ENCODE assay signal across 8 mouse cellular contexts in the genomic region with DNA sequence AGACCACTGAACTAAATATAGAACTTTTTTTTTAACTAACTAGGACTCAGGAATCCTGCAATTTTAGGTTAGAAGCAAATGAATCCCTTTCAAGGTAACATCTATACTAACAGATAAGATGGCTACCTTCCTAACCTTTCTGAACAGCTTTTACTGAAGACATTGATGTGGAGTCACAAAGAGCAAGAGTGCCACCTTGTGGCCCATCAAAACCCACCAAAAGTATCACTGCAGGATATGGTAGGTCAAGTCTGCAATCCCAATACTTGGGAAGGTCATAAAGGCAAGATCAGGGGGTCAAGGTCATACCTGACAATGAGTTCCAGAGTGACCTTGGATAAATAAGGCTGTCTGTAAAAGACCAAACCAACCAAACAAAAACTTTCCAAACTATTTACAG. TPM values are rescaled to one million over a fixed set of nuclear protein-coding genes. Genes with fewer than 3 reads are reported as not detected.
DNase-seq lines count a peak whose midpoint lies in the region; ATAC-seq and TF ChIP-seq lines count a peak whose summit lies in the region.

No protein-coding gene starts in this region.

- TF ChIP-seq POLR2A in thymus, adult 2 months (IDR thresholded peaks at IDR 0.05; ENCODE audit: control insufficient read depth, extremely low read depth, insufficient read depth, low read length, poor library complexity), result no peak

- no peak overlapping the region for H3K4me2 ChIP-seq in heart, postnatal 0 days (ENCODE audit: low read depth, low read length)

- no peak overlapping the region for H3K27ac ChIP-seq in heart, postnatal 0 days (ENCODE audit: low read depth)
- no peak overlapping the region for H3K27ac ChIP-seq in embryonic facial prominence, embryonic 10.5 days (replicated peaks)
- H3K27ac ChIP-seq in layer of hippocampus, adult 2 months, result no peak overlapping the region
- no peak overlapping the region for H3K27ac ChIP-seq in thymus, adult 2 months (ENCODE audit: control insufficient read depth, insufficient read depth, low read length)

- H3K4me3 ChIP-seq in heart, postnatal 0 days (ENCODE audit: low read depth, low read length), result no peak overlapping the region
- no peak overlapping the region for H3K4me3 ChIP-seq in embryonic facial prominence, embryonic 10.5 days
- H3K4me3 ChIP-seq in layer of hippocampus, adult 2 months, result no peak overlapping the region
- no peak overlapping the region for H3K4me3 ChIP-seq in thymus, adult 2 months (ENCODE audit: control insufficient read depth, insufficient read depth, low read length)

- H3K9me3 ChIP-seq in heart, postnatal 0 days (replicated peaks; ENCODE audit: control insufficient read depth, low read length), result no peaks in the 10 kb centered on the region
- no peaks in the 10 kb centered on the region for H3K9me3 ChIP-seq in embryonic facial prominence, embryonic 10.5 days

- H3K9ac ChIP-seq in heart, postnatal 0 days (replicated peaks; ENCODE audit: low read depth, low read length), result no peak overlapping the region

- peak; percentile 22 for DNase-seq in heart, postnatal 0 days (ENCODE audit: low spot score)
- no peak for DNase-seq in heart, adult 11 months
- DNase-seq in CD8-positive naive resting alpha-beta T cell, adult 2 months (ENCODE audit: low read depth in 2 of 2, low spot score in 2 of 2), result peak; percentile 4 to 37
- DNase-seq in adrenal gland, postnatal 14 days, result peak; percentile 39
- DNase-seq in embryonic facial prominence, embryonic 10.5 days (ENCODE audit: low spot score), result peak; percentile 38
- DNase-seq in layer of hippocampus, adult 2 months (ENCODE audit: low spot score in 2 of 2), result peak; percentile 4 to 30
- peak; percentile 13 to 22 for DNase-seq in natural killer cell, adult 2 months (ENCODE audit: low spot score in 2 of 2)
- peak; percentile 32 for DNase-seq in thymus, adult 2 months

- no peak for TF ChIP-seq EP300 in heart, postnatal 0 days (IDR thresholded peaks at IDR 0.05; ENCODE audit: low read depth)

- ATAC-seq in heart, postnatal 0 days (ENCODE audit: insufficient read depth, low read depth), result no peak

- H3K27me3 ChIP-seq in heart, postnatal 0 days (ENCODE audit: control insufficient read depth, insufficient read depth, low read length), result no peaks in the 10 kb centered on the region
- no peaks in the 10 kb centered on the region for H3K27me3 ChIP-seq in embryonic facial prominence, embryonic 10.5 days (replicated peaks; ENCODE audit: low read depth, poor library complexity, severe bottlenecking)
- no peaks in the 10 kb centered on the region for H3K27me3 ChIP-seq in thymus, adult 2 months (ENCODE audit: control insufficient read depth, insufficient read depth, low read length)

- no peaks in the 10 kb centered on the region for H3K4me1 ChIP-seq in heart, postnatal 0 days (ENCODE audit: control insufficient read depth, insufficient read depth)
- H3K4me1 ChIP-seq in embryonic facial prominence, embryonic 10.5 days, result no peaks in the 10 kb centered on the region
- no peaks in the 10 kb centered on the region for H3K4me1 ChIP-seq in thymus, adult 2 months (replicated peaks; ENCODE audit: control insufficient read depth, insufficient read depth, low read length)

- no peaks in the 10 kb centered on the region; the same call in 1 of the 2 replicates for H3K36me3 ChIP-seq in heart, postnatal 0 days (replicated peaks; ENCODE audit: control insufficient read depth, insufficient read depth, low read length)
- peaks cover 25% of the 10 kb centered on the region for H3K36me3 ChIP-seq in embryonic facial prominence, embryonic 10.5 days (replicated peaks)
- H3K36me3 ChIP-seq in thymus, adult 2 months (ENCODE audit: control insufficient read depth, insufficient read depth, low read length), result peaks cover 5% of the 10 kb centered on the region; the same call in 1 of the 2 replicates

- peak; percentile 56 for TF ChIP-seq CTCF in heart, postnatal 0 days (IDR thresholded peaks at IDR 0.05; ENCODE audit: low read depth)
- TF ChIP-seq CTCF in layer of hippocampus, adult 2 months (conservative IDR thresholded peaks at IDR 0.05), result peak; percentile 74
- no peak for TF ChIP-seq CTCF in thymus, adult 2 months (IDR thresholded peaks at IDR 0.05; ENCODE audit: borderline replicate concordance, control insufficient read depth, extremely low read depth, insufficient read depth, low read length, poor library complexity)

RNA-seq across cellular contexts. Expression of a gene that starts 28.9 kb away (rescaled TPM):
- total RNA-seq in heart, postnatal 0 days (2014; rRNA removed; ENCODE audit: low replicate concordance), result 8.0 and 10.7 TPM in 2 replicates
- polyA plus RNA-seq in heart, postnatal 0 days (2015; fragmentation: Nextera tagmentation; extraction: Ambion mirVana), result 7.2 and 7.8 TPM in 2 replicates
- total RNA-seq in adrenal gland, postnatal 14 days (2021), result 24.7 and 25.8 TPM in 2 replicates
- polyA plus RNA-seq in embryonic facial prominence, embryonic 10.5 days (2016; fragmentation: Nextera tagmentation; extraction: Ambion mirVana), result 17.0 and 17.4 TPM in 2 replicates
- total RNA-seq in layer of hippocampus, adult 2 months (2021), result 10 to 100 TPM; 23.2 to 23.7 TPM
- 5.9 and 7.6 TPM in 2 replicates for polyA plus RNA-seq in thymus, adult 2 months (2012; rRNA removed)

RNA-seq across cellular contexts. Expression of a gene that starts 40.2 kb away (rescaled TPM):
- total RNA-seq in heart, postnatal 0 days (2014; rRNA removed; ENCODE audit: low replicate concordance), result 196 and 220 TPM in 2 replicates
- 316 and 331 TPM in 2 replicates for polyA plus RNA-seq in heart, postnatal 0 days (2015; fragmentation: Nextera tagmentation; extraction: Ambion mirVana)
- total RNA-seq in adrenal gland, postnatal 14 days (2021), result 168 and 178 TPM in 2 replicates
- 414 and 415 TPM in 2 replicates for polyA plus RNA-seq in embryonic facial prominence, embryonic 10.5 days (2016; fragmentation: Nextera tagmentation; extraction: Ambion mirVana)
- 100 to 1,000 TPM; 157 to 166 TPM for total RNA-seq in layer of hippocampus, adult 2 months (2021)
- polyA plus RNA-seq in thymus, adult 2 months (2012; rRNA removed), result 82.7 and 88.3 TPM in 2 replicates
